Mouse (Mus musculus) left cerebral cortex, adult 2 months (tissue): ENCODE results near the gene Kctd20. TPM values are rescaled to one million over a fixed set of nuclear protein-coding genes. Genes with fewer than 3 reads are reported as not detected.

Source experiments
- DNase-seq, 2 experiments: peaks; one replicate each; pipeline ENCODE4 v3.0.0; 2021 to 2022; ENCODE audit warnings: low spot score in 2 of 2, mixed read lengths in 1 of 2; ENCODE audit errors: extremely low spot score in 1 of 2
- H3K27ac ChIP-seq: fragments of 200-600 bp; 2 replicates; pipeline ENCODE4 v1.8.1; 2022
- H3K4me3 ChIP-seq: fragments of 200-600 bp; 2 replicates; pipeline ENCODE4 v1.8.1; 2022
- CTCF ChIP-seq: fragments of 200-600 bp; IDR thresholded peaks from 2 replicates; pipeline ENCODE4 v1.8.1; 2022; ENCODE audit warnings: antibody characterized with exemption, mild to moderate bottlenecking, moderate library complexity
- intact Hi-C: fragments of 180-260 bp; cut with DNase I; formaldehyde crosslinking; loops from one replicate; pipeline ENCODE4 v1.15.1; 2025
- long read RNA-seq, 2 experiments: library from polyadenylated mRNA; stranded (forward); transcript quantifications; one replicate each; pipeline ENCODE4 v2.0.0; 2021; ENCODE audit warnings: borderline mapping rate in 2 of 2
- total RNA-seq, 2 experiments: library from RNA; stranded (reverse); gene quantifications; 2 replicates each; pipeline ENCODE4 v1.2.3; 2021

The Kctd20 gene
- 10 to 100 TPM; 65.2 to 74.7 TPM for total RNA-seq
- long read RNA-seq, experiment 1, full-length matches to known transcripts = 130 of 147 reads
- long read RNA-seq, experiment 1, partial matches to known transcripts = 4 of 147 reads
- long read RNA-seq, experiment 1, other reads (novel, unspliced or antisense) = 13 of 147 reads
- long read RNA-seq, experiment 2, full-length matches to known transcripts = 89 of 104 reads
- long read RNA-seq, experiment 2, partial matches to known transcripts = 6 of 104 reads
- long read RNA-seq, experiment 2, other reads (novel, unspliced or antisense) = 9 of 104 reads

- H3K4me3 ChIP-seq = peak within 1 kb of the TSS; percentile 83
- DNase-seq = peak; percentile 90 to 92
- intact Hi-C loops = loop anchor here (1.0 kb wide), 1 partner anchor 55 kb away; the partner anchor contains the start of gene Stk38
- no peak; the same call in 1 of the 2 replicates for TF ChIP-seq CTCF
- peak within 1 kb of the TSS; percentile 98 for H3K27ac ChIP-seq
Observed at GRCm38 (mm10) chr17:28951831-28952799, at the start of gene Kctd20. Gene Kctd20 (plus strand): TSS chr17:28951950.

GRCm38 (mm10) chr17:28904546-28905376 is 47.0 kb upstream of the Kctd20 start:
- TF ChIP-seq CTCF = peak; percentile 74
- H3K4me3 ChIP-seq = 0 out of 2 replicates have a peak overlapping the region, but pooled peaks have one; percentile 22
- intact Hi-C loops = loop anchor here (2.0 kb wide), 1 partner anchor 22 kb away; no protein-coding TSS in a partner anchor
- DNase-seq = peak; percentile 62 to 64
- peak overlapping the region; percentile 94 for H3K27ac ChIP-seq

GRCm38 (mm10) chr17:28905377-28905916 is 46.3 kb upstream of the Kctd20 start:
- no peak for TF ChIP-seq CTCF
- intact Hi-C loops = loop anchor here (2.0 kb wide), 1 partner anchor 21 kb away; no protein-coding TSS in a partner anchor
- DNase-seq = peak in 1 of 2 experiments; percentile 24
- H3K4me3 ChIP-seq = 0 out of 2 replicates have a peak overlapping the region, but pooled peaks have one; percentile 22
- peak overlapping the region; percentile 94 for H3K27ac ChIP-seq

GRCm38 (mm10) chr17:28907959-28908358 is 43.8 kb upstream of the Kctd20 start:
- peak; percentile 34 to 41 for DNase-seq
- intact Hi-C loops = no loop called here
- no peak overlapping the region for H3K4me3 ChIP-seq
- no peak for TF ChIP-seq CTCF
- H3K27ac ChIP-seq = peak overlapping the region; percentile 88

GRCm38 (mm10) chr17:28909252-28909941 is 42.4 kb upstream of the Kctd20 start:
- H3K27ac ChIP-seq = no peak overlapping the region
- peak in 1 of 2 experiments; percentile 44 for DNase-seq
- intact Hi-C loops = no loop called here
- TF ChIP-seq CTCF = peak; percentile 55
- no peak overlapping the region for H3K4me3 ChIP-seq

GRCm38 (mm10) chr17:28910139-28910538 is 41.6 kb upstream of the Kctd20 start:
- DNase-seq = no peak
- Histone ChIP-seq H3K4me3 (no peak overlapping the region), H3K27ac (no peak overlapping the region)
- TF ChIP-seq CTCF = no peak; the same call in 1 of the 2 replicates
- intact Hi-C loops = no loop called here

GRCm38 (mm10) chr17:28913200-28913599 is 38.5 kb upstream of the Kctd20 start:
- no peak overlapping the region for H3K4me3 ChIP-seq
- H3K27ac ChIP-seq = no peak overlapping the region
- DNase-seq = no peak
- intact Hi-C loops = no loop called here
- TF ChIP-seq CTCF = no peak

GRCm38 (mm10) chr17:28913940-28914339 is 37.8 kb upstream of the Kctd20 start:
- Histone ChIP-seq H3K27ac (no peak overlapping the region), H3K4me3 (no peak overlapping the region)
- DNase-seq = no peak
- intact Hi-C loops = no loop called here
- no peak for TF ChIP-seq CTCF

GRCm38 (mm10) chr17:28915060-28915628 is 36.6 kb upstream of the Kctd20 start, which contains the start of gene 4930539E08Rik:
Gene 4930539E08Rik (minus strand): TSS chr17:28915324.
- no peak for DNase-seq
- intact Hi-C loops = no loop called here
- TF ChIP-seq CTCF = no peak
- Histone ChIP-seq H3K4me3 (no peak within 1 kb of the TSS), H3K27ac (no peak within 1 kb of the TSS)

- intact Hi-C loops = no loop called here
- no peak for TF ChIP-seq CTCF
- no peak overlapping the region for H3K4me3 ChIP-seq
- no peak overlapping the region for H3K27ac ChIP-seq
- DNase-seq = no peak
Observed at GRCm38 (mm10) chr17:28916520-28916919, 35.2 kb upstream of the Kctd20 start.
